Mouse (Mus musculus) cerebellum, adult 2 months (tissue): ENCODE measurements around the gene Gm17651. TPM values are rescaled to one million over a fixed set of nuclear protein-coding genes. Genes with fewer than 3 reads are reported as not detected.

Experiments used
- DNase-seq, 2 experiments: peaks; one replicate each; pipeline ENCODE4 v3.0.0; 2021
- H3K27ac ChIP-seq: fragments of 200-500 bp; 2 replicates; pipeline ENCODE4 v1.5.1; 2012; ENCODE audit warnings: low read length, control low read depth, inconsistent platforms; ENCODE audit not compliant: insufficient read depth
- H3K27me3 ChIP-seq: fragments of 200-500 bp; 2 replicates; pipeline ENCODE4 v1.6.1; 2012; ENCODE audit warnings: inconsistent platforms, mild to moderate bottlenecking, low read length, moderate library complexity; ENCODE audit not compliant: control insufficient read depth, insufficient read depth
- H3K4me1 ChIP-seq: fragments of 200-500 bp; 2 replicates; pipeline ENCODE4 v1.6.1; 2011; ENCODE audit warnings: low read length; ENCODE audit not compliant: control insufficient read depth, insufficient read depth
- H3K4me3 ChIP-seq: fragments of 200-500 bp; replicated peaks from 2 replicates; pipeline ENCODE3; 2011; ENCODE audit warnings: mild to moderate bottlenecking, low read depth, low read length, control low read depth; ENCODE audit not compliant: insufficient read depth
- CTCF ChIP-seq: fragments of 200-500 bp; IDR thresholded peaks from 2 replicates; pipeline ENCODE4 v1.5.1; 2011; ENCODE audit warnings: low read depth, mild to moderate bottlenecking, control low read depth, low read length, moderate library complexity, borderline replicate concordance; ENCODE audit not compliant: insufficient read depth
- POLR2A ChIP-seq: fragments of 200-500 bp; IDR thresholded peaks from 2 replicates; pipeline ENCODE4 v1.6.1; 2011; ENCODE audit warnings: low read length, control low read depth, borderline replicate concordance; ENCODE audit not compliant: insufficient read depth
- WGBS: fragments of 180-500 bp; shearing (Covaris S2); methylation state at CpG from one replicate; pipeline ENCODE4 v1.1.7; 2018; 5-methylcytosine and 5-hydroxymethylcytosine counted together
- polyA plus RNA-seq: library from polyadenylated mRNA; depleted of rRNA; stranded (reverse); fragments of >200 nt; gene quantifications from 2 replicates; pipeline ENCODE4 v1.2.3, GENCODE M21; 2012

Gene Gm17651
- polyA plus RNA-seq, 1 experiment, result not detected

DNA sequence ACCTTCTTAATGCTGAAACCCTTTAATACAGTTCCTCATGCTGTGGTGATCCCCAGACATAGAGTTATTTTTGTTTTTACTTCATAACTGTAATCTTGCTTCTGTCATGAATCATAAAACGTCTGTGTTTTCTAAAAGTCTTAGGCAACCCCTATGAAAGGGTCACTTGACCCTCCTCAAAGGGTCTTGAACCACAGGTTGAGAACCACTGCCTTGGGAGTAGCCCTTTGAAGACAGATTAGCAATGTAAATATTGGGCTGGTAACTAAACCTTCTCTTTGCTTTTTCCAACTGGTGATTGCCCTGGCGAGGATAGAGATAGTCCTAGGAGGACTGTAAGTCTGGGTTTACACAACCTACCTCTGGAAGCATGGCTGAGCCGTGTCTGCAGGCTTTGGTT is 26.7 kb upstream of the Gm17651 start:
- WGBS, result 75% methylated on average over 3 of the region's 3 CpGs
- Histone ChIP-seq H3K27me3 (no peaks in the 10 kb centered on the region), H3K27ac (no peak overlapping the region), H3K4me1 (no peaks in the 10 kb centered on the region), H3K4me3 (no peak overlapping the region)
- DNase-seq, result no peak
- TF ChIP-seq POLR2A (no peak), CTCF (no peak)

DNA sequence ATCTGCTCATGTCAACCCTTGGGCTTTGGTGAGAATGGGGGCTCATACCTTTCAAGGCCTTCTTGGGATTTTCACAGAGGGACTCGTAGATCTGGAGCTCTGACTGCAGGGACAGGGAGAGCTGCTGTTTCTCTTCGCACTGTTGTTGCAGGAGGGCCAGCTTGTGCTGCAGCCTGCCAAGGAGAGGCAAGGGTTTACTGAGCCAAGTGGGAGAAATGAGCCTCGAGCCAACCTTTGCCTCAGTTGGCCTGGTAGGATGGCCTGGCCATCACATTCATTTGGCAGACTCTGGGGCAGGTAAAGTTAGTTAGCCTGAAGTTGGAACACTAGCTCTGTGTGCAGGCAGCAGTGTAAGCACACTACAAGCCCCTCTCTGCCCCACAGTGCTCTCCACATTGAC is 24.6 kb upstream of the Gm17651 start:
- DNase-seq, result no peak
- H3K27me3 ChIP-seq, result no peaks in the 10 kb centered on the region
- TF ChIP-seq POLR2A (no peak), CTCF (no peak)
- no peaks in the 10 kb centered on the region for H3K4me1 ChIP-seq
- no peak overlapping the region for H3K27ac ChIP-seq
- no peak overlapping the region for H3K4me3 ChIP-seq
- WGBS, result 16% methylated on average over 3 of the region's 3 CpGs

DNA sequence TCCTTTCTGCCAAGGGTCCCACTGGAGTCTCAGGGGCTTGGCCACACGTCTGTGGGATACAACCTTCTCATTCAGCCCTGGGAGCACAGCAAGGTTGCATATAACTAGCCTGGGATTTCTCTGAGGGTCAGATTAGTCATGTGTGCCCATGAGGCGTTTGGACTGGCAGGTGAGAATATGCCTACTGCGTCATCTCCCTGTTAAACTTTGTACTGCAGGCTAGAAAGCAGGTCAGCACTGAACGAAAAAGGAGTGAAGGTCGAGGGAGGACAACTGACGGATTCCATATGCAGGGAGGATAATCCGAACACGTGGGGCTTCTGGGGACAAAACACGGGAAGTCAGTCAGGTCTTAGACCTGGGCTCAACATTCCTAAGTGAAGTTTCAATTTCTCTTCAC is 22.8 kb upstream of the Gm17651 start:
- TF ChIP-seq CTCF (no peak), POLR2A (no peak)
- WGBS, result 71% methylated on average over 9 of the region's 9 CpGs
- DNase-seq, result no peak
- Histone ChIP-seq H3K27ac (no peak overlapping the region), H3K4me3 (no peak overlapping the region), H3K27me3 (no peaks in the 10 kb centered on the region), H3K4me1 (no peaks in the 10 kb centered on the region)

DNA sequence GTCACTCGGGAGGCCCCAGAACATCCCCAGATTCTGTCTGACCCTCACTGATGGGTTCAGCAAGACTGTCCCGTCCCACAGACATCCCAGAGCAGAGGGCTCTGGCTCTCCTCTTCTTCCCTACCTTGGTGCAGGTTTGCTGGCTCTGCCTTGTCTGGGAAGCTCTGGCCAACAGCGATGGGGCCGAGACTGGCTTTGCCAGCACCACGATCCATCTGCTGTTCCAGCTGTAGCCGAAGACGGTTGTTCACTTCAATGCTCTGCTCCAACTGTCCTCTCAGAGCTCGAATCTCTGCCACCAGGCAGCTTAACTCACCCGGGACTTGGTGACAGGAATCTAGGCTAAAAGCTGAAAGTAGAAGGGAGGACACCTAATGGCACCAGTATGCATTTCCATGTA is 22.4 kb upstream of the Gm17651 start:
- H3K4me3 ChIP-seq, result no peak overlapping the region
- H3K4me1 ChIP-seq, result no peaks in the 10 kb centered on the region
- 41% methylated on average over 9 of the region's 9 CpGs for WGBS
- H3K27me3 ChIP-seq, result no peaks in the 10 kb centered on the region
- no peak overlapping the region for H3K27ac ChIP-seq
- TF ChIP-seq POLR2A (no peak), CTCF (no peak)
- DNase-seq, result no peak

DNA sequence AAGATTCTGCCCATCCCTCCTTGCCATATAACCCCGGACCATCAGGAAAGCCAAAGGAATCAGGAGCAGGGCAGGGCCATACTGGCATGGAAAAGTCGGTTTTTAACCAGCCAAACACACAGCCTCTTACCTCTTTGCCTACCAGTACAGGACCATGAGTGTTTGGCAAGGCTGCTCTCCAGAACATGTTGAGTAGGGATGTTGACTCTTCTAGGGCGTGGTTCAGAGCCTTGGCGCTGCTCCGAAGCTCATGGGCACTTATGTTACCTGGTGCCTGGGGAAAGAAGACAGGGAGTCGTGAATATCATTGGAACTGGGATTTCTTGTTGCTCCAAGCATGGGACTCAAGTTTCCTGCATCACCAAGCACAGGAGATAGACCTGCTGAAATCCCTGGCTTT is 19.3 kb upstream of the Gm17651 start:
- Histone ChIP-seq H3K27me3 (no peaks in the 10 kb centered on the region), H3K4me1 (no peaks in the 10 kb centered on the region), H3K4me3 (no peak overlapping the region), H3K27ac (no peak overlapping the region)
- no peak for TF ChIP-seq POLR2A
- no peak for TF ChIP-seq CTCF
- 86% methylated on average over 6 of the region's 6 CpGs for WGBS
- DNase-seq, result no peak

DNA sequence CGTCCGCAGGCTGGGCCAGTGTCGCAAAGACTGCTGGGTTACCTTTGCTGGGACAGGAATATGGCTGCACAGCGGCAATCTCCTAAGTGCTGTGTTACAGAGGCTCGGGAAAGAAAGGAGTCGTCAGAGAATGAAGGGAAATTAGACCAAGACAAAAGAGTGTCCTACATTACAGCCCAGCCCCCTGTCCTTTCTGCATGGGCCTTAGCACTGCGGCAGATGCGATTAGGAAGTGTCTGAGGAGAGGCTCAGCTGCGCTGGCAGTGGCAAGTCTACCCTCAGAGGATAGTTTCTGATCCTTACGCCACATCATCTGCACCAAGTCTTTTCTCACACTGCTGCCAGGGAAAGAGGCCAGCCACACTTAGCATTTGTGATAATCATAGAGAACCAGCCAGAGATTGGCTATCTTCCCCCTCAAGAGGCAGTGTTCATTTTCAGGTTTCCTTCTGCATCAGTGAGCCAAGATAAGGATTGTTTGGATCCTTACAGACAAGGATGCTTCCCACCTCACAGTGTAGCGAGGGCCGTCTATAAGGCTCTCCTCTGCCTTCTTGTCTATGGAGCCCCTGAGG is 17.0 kb upstream of the Gm17651 start:
- H3K4me1 ChIP-seq, result no peaks in the 10 kb centered on the region
- DNase-seq, result no peak
- no peaks in the 10 kb centered on the region for H3K27me3 ChIP-seq
- no peak overlapping the region for H3K4me3 ChIP-seq
- no peak overlapping the region for H3K27ac ChIP-seq
- no peak for TF ChIP-seq POLR2A
- TF ChIP-seq CTCF, result no peak
- 48% methylated on average over 12 of the region's 12 CpGs for WGBS

DNA sequence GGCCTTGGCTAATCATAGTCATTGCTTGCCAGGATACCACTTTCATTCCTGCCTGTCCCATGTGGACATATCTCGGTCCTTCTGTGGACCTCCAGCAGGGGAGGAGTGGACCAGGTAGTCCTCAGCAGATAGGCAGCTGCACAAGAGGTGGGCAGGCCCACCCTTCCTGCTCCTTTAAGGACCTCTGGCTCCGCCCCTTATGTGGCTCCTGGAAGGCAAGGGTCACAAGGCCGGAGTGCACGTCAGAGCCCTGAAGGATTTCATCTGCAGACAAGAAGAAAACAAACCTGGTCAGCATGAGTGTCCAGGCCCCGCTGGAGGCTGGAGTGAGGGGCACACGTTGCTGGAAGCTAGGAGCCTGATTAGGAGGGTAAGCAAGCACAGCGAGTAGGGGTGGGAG is 16.1 kb upstream of the Gm17651 start:
- no peaks in the 10 kb centered on the region for H3K4me1 ChIP-seq
- no peak overlapping the region for H3K4me3 ChIP-seq
- DNase-seq, result no peak
- TF ChIP-seq POLR2A, result no peak
- no peak for TF ChIP-seq CTCF
- WGBS, result 68% methylated on average over 7 of the region's 7 CpGs
- no peaks in the 10 kb centered on the region for H3K27me3 ChIP-seq
- no peak overlapping the region for H3K27ac ChIP-seq

DNA sequence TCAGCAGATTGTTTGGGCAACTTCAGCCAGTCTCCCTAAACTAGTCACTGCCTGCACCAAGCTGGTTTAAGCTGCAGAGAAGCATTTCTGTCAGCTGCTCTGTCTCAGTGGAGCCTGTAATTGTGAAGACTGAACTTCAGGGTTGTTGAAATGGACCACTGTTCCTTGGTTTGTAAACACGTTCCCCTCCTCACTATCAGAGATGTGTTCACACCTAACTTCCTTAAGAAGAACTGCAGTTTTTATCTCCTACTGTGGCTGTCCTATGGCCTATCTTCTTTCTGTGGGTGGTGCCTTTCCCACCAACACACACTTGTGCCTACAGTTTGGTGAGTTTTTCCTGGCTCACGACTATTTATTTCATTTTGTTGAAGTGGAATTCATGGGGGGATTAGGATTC is 14.8 kb upstream of the Gm17651 start:
- no peaks in the 10 kb centered on the region for H3K4me1 ChIP-seq
- no peak for DNase-seq
- H3K4me3 ChIP-seq, result no peak overlapping the region
- TF ChIP-seq POLR2A (no peak), CTCF (no peak)
- WGBS, result 76% methylated on average over 2 of the region's 2 CpGs
- H3K27me3 ChIP-seq, result no peaks in the 10 kb centered on the region
- no peak overlapping the region for H3K27ac ChIP-seq
